Mouse (Mus musculus): ENCODE data around the gene Hhip. TPM values are rescaled to one million over a fixed set of nuclear protein-coding genes. Genes with fewer than 3 reads are reported as not detected.

Gene Hhip
- total RNA-seq (2012; rRNA removed) (not detected in 2 replicates), polyA plus RNA-seq (2012; ENCODE audit: insufficient read depth in 1 of 2, insufficient read length in 2 of 2, low read depth in 1 of 2, low replicate concordance in 2 of 2, missing spikeins in 1 of 2) (not detected)

DNA sequence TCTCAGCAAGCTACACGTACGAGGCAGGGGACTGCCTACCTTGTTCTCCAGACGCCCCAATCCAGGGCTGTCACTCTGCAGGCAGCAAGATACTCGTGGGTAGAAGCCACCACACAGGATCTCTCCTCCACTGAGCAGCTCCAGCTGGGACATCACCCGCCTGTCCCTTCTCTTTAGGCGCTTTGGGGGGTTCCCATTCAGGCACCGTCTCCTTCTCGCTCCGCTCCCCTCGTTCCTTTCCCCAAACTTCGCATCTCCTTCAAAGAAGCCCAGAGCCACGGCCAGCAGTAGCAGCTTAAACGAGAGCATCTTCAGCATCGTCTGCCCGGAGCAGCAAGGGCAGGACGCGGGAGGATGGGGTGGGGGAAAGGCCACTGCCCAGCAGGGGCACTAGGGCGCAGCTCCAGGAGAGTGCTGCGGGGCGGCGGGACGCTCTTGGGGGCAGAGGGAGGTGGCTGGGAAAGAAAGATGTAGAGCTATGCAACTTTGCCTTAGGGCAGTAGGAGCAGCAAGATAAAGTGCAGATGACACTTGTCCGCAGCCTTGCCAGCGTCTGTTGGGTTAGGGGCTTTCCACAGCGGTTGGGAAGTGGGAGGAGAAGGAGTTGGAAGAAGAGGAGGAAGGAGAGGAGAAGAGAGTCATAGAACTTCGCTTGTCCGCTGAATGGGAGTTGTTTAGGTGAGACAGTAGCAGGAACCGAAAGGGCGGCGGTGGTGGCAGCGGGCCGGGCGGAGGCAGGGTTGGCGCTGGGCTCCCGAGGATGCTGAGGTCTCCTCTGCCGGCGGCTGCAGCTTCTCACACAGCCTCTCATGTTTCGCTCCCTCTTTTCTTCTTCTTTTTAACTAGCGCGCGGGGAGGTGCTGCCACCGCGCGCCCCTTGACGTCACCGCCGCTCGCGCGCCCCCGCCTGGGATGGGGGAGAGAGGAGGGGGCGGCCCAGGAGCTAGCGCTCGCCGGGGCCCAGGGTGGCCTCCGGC is at the start of gene Hhip:
TSS of gene Hhip (minus strand) at position 809 of the 977 bp plus-strand sequence.
- Histone ChIP-seq H3K9me3 (replicated peaks; ENCODE audit: insufficient read depth, low read length) (no peaks in the 10 kb centered on the region), H3K27me3 (ENCODE audit: control insufficient read depth in 1 of 2, insufficient read depth in 2 of 2, low read length in 2 of 2) (no peaks in the 10 kb centered on the region), H3K27ac (ENCODE audit: control insufficient read depth, low read depth, low read length) (no peak within 1 kb of the TSS), H3K79me2 (ENCODE audit: control insufficient read depth, insufficient read depth, low read length, poor library complexity) (no peaks in the 10 kb centered on the region), H3K9ac (ENCODE audit: control insufficient read depth, low read depth, low read length, poor library complexity, severe bottlenecking) (no peak within 1 kb of the TSS), H3K4me3 (ENCODE audit: control insufficient read depth in 1 of 2, insufficient read depth in 1 of 2, low read depth in 2 of 2, low read length in 2 of 2) (no peak within 1 kb of the TSS), H3K36me3 (ENCODE audit: control insufficient read depth in 1 of 2, insufficient read depth in 2 of 2, low read length in 2 of 2) (no peaks in the 10 kb centered on the region), H3K4me1 (ENCODE audit: control insufficient read depth in 1 of 2, insufficient read depth in 2 of 2, low read length in 2 of 2) (no peaks in the 10 kb centered on the region)
- DNase-seq (ENCODE audit: low read depth, low spot score) = no peak
- TF ChIP-seq ZMIZ1 (IDR thresholded peaks at IDR 0.05; ENCODE audit: low read depth, low read length) = no peak
- no peak for TF ChIP-seq KAT2A (conservative IDR thresholded peaks at IDR 0.05; ENCODE audit: low read depth, low read length)
- no peak for TF ChIP-seq TBP (IDR thresholded peaks at IDR 0.05; ENCODE audit: low read depth, low read length)
- TF ChIP-seq MEF2A (IDR thresholded peaks at IDR 0.05; ENCODE audit: extremely low read depth, insufficient replicate concordance, low read depth, low read length, poor library complexity, severe bottlenecking) = no peak
- no peak for TF ChIP-seq RAD21 (IDR thresholded peaks at IDR 0.05; ENCODE audit: low read depth, low read length)
- TF ChIP-seq POLR2AphosphoS5 (IDR thresholded peaks at IDR 0.05; ENCODE audit: borderline replicate concordance, low read depth, low read length) = no peak
- no peak for TF ChIP-seq NRF1 (IDR thresholded peaks at IDR 0.05; ENCODE audit: insufficient read depth, low read depth, low read length, poor library complexity, severe bottlenecking)
- no peak for TF ChIP-seq NELFE (IDR thresholded peaks at IDR 0.05; ENCODE audit: low read depth, low read length)
- no peak for TF ChIP-seq BHLHE40 (IDR thresholded peaks at IDR 0.05; ENCODE audit: borderline replicate concordance, low read depth, low read length)
- TF ChIP-seq GABPA (IDR thresholded peaks at IDR 0.05; ENCODE audit: low read depth, low read length) = no peak
- TF ChIP-seq TAL1 (IDR thresholded peaks at IDR 0.05; ENCODE audit: low read length) = no peak
- no peak for TF ChIP-seq USF1 (IDR thresholded peaks at IDR 0.05; ENCODE audit: low read depth, low read length)

GRCm38 (mm10) chr8:80087021-80087420 is 29.2 kb upstream of the Hhip start:
- no peak overlapping the region for H3K9ac ChIP-seq (ENCODE audit: control insufficient read depth, low read depth, low read length, poor library complexity, severe bottlenecking)
- DNase-seq (ENCODE audit: low read depth, low spot score) = no peak
- H3K36me3 ChIP-seq (ENCODE audit: control insufficient read depth in 1 of 2, insufficient read depth in 2 of 2, low read length in 2 of 2) = no peaks in the 10 kb centered on the region
- no peaks in the 10 kb centered on the region for H3K27me3 ChIP-seq (ENCODE audit: control insufficient read depth in 1 of 2, insufficient read depth in 2 of 2, low read length in 2 of 2)
- H3K4me3 ChIP-seq (ENCODE audit: control insufficient read depth in 1 of 2, insufficient read depth in 1 of 2, low read depth in 2 of 2, low read length in 2 of 2) = no peak overlapping the region
- H3K27ac ChIP-seq (ENCODE audit: control insufficient read depth, low read depth, low read length) = no peak overlapping the region
- H3K4me1 ChIP-seq (ENCODE audit: control insufficient read depth in 1 of 2, insufficient read depth in 2 of 2, low read length in 2 of 2) = no peaks in the 10 kb centered on the region
- no peaks in the 10 kb centered on the region for H3K9me3 ChIP-seq (replicated peaks; ENCODE audit: insufficient read depth, low read length)
- no peaks in the 10 kb centered on the region for H3K79me2 ChIP-seq (ENCODE audit: control insufficient read depth, insufficient read depth, low read length, poor library complexity)
- TF ChIP-seq ELF1 (IDR thresholded peaks at IDR 0.05; ENCODE audit: low read depth, low read length) = no peak
- TF ChIP-seq JUND (IDR thresholded peaks at IDR 0.05; ENCODE audit: low read depth, low read length) = no peak
- no peak for TF ChIP-seq HCFC1 (IDR thresholded peaks at IDR 0.05; ENCODE audit: low read depth, low read length)
- TF ChIP-seq ZNF384 (IDR thresholded peaks at IDR 0.05; ENCODE audit: low read depth, low read length) = no peak
- TF ChIP-seq RCOR1 (IDR thresholded peaks at IDR 0.05; ENCODE audit: low read depth, low read length) = no peak
- no peak for TF ChIP-seq MEF2A (IDR thresholded peaks at IDR 0.05; ENCODE audit: extremely low read depth, insufficient replicate concordance, low read depth, low read length, poor library complexity, severe bottlenecking)
- no peak for TF ChIP-seq SIN3A (IDR thresholded peaks at IDR 0.05; ENCODE audit: low read length)
- TF ChIP-seq KAT2A (conservative IDR thresholded peaks at IDR 0.05; ENCODE audit: low read depth, low read length) = no peak
- no peak for TF ChIP-seq POLR2AphosphoS5 (IDR thresholded peaks at IDR 0.05; ENCODE audit: borderline replicate concordance, low read depth, low read length)
- no peak for TF ChIP-seq NRF1 (IDR thresholded peaks at IDR 0.05; ENCODE audit: insufficient read depth, low read depth, low read length, poor library complexity, severe bottlenecking)
- TF ChIP-seq NELFE (IDR thresholded peaks at IDR 0.05; ENCODE audit: low read depth, low read length) = no peak
- no peak for TF ChIP-seq CTCF (IDR thresholded peaks at IDR 0.05 in 2 of 3, conservative IDR thresholded peaks at IDR 0.05 in 1 of 3; ENCODE audit: control insufficient read depth in 1 of 3, insufficient read depth in 1 of 3, low read depth in 2 of 3, low read length in 3 of 3, poor library complexity in 1 of 3, severe bottlenecking in 1 of 3)
- no peak for TF ChIP-seq ETS1 (IDR thresholded peaks at IDR 0.05; ENCODE audit: low read depth, low read length)
- TF ChIP-seq RAD21 (IDR thresholded peaks at IDR 0.05; ENCODE audit: low read depth, low read length) = no peak
- TF ChIP-seq USF2 (IDR thresholded peaks at IDR 0.05; ENCODE audit: borderline replicate concordance in 1 of 2, insufficient read depth in 1 of 2, low read depth in 1 of 2, low read length in 2 of 2) = no peak
- no peak for TF ChIP-seq TBP (IDR thresholded peaks at IDR 0.05; ENCODE audit: low read depth, low read length)
- TF ChIP-seq GABPA (IDR thresholded peaks at IDR 0.05; ENCODE audit: low read depth, low read length) = no peak

Data from MEL (cell line).